Mouse (Mus musculus) erythroblast, adult 5-6 weeks (primary cell): ENCODE results near the gene Itk. TPM values are rescaled to one million over a fixed set of nuclear protein-coding genes. Genes with fewer than 3 reads are reported as not detected.

Source experiments
- ATAC-seq: replicated peaks from 2 replicates; pipeline ENCODE4 v1.8.0; 2016; ENCODE audit warnings: moderate number of reproducible peaks, mild to moderate bottlenecking, moderate TSS enrichment, inconsistent platforms; ENCODE audit not compliant: poor library complexity, low FRiP score, severe bottlenecking
- total RNA-seq, 2 experiments: library from RNA; stranded (forward) in 1 of 2; stranded (reverse) in 1 of 2; fragments of 150-400 nt in 1 of 2; fragments of 200-764, 138-1000 nt in 1 of 2; gene quantifications; 2 replicates each; pipeline versions ENCODE4 v1.2.3 to v1.2.4; 2015 to 2017; ENCODE audit warnings: low replicate concordance in 2 of 2

Gene Itk
- total RNA-seq, 2 experiments from 2014 or later: 1.5 TPM; not detected in 1

DNA sequence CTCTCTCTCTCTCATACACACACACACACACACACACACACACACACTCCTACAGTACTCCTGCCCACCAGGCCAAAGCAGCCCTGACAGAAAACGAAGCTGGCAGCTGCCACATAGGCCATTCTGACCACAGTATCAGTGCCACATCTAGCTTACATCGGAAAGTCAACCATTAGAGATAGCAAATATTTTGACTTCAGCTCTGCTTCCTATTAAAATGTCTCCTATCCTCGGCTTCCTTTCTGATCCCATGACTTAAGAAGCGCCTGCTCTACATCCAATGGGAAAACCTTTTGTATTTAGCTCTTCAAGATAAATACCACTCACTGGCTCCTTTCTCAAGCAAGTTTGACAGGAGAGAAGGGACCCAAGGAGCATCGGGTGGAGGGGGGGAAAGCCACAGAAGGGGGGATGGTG is 78.7 kb downstream of the Itk start:
- ATAC-seq: no peak

DNA sequence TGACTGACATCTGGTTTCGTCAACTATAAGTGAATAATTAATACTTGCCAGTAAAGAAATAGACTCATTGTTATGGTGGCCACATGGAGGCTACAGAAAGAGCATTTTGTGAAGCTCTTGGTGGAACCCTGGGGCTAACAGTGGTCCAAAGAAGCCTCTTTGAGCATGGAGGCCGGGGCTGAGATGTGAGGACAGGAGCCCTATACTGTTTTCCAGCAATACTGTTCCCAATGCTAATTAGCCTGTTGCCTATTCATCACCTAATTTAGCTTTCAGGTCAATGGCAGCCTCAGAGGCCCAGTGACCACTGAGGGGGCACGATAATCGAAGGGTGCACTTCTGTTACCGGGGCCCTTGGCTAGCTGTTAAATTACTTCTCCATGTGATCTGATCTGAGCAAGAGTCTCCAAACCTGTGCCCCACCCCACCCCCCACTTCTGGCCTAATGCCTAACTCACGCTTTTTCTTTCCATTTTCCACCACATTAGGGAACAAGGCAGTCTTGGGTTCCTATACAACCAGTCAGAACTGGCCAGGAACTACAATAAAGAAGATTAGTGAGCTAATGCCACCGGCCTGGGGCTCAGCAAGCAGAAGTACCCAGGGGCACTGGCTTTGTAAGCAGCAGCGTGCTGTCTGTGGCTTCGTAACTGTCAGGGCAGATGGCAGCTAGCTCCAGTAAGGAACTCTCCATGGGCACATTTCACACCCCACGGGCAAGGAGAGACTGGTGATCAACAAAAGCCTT is 79.3 kb downstream of the Itk start:
- ATAC-seq: no peak

DNA sequence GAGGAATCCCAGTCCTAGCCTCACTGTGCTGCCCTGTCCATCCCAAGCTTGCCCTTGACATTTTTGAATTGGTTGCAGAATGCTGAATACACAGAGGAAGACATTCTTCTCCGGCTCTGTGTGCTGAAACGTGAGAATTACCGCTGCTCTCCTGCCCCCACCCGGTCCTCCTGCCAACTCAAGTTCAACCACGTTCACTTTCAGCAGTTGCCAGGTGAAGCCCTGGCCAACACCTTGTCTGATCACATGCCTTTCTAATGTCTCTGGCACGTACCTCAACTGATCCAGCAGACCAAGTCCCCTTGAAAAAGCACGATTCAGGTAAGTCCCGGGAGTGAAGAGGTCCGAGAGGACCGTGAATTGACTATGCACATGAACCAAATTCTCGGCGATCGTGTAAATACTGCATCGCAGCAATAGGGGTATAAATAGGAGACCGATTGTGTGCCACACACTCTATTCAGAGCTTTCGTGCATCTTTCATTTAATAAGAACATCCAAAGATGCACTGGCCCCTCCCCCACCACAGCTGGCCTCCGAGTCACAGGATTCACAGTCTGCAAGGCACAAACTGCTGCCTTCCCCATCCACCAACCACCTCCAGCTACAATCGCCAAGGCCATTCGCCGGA is 80.1 kb downstream of the Itk start:
- no peak for ATAC-seq

DNA sequence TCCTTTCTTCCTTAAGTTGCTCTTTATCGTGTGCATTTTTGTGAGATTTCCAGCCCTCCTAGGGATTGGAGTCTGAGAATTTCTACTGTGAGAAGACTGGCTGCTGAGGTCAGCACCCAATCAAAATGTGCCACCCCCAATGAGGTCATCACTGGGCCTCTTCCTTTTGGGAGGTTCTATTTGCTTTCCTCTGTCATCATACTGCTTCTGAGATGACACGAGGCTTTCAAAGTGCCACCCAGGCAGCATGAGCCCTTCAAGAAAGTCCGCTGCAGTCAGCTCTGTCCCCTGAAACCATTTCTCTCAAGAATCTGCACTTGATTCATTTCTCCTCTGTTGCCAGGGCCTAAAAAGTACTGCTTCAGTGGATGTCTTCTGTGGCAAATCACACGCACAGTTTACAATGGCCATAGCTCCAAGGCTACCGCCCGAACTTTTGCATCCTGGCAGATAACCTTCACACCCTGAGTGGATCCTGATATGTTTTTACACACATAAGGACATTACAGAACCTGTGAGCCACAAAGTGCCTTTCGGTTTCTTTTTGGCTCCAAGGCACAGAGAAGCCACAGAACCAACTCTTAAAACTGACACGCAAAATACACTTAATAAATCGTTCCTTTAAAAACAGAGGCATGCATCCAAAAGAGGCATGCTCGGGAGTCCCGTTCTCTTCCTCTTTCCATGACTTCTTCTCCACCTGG is 80.9 kb downstream of the Itk start:
- no peak for ATAC-seq

DNA sequence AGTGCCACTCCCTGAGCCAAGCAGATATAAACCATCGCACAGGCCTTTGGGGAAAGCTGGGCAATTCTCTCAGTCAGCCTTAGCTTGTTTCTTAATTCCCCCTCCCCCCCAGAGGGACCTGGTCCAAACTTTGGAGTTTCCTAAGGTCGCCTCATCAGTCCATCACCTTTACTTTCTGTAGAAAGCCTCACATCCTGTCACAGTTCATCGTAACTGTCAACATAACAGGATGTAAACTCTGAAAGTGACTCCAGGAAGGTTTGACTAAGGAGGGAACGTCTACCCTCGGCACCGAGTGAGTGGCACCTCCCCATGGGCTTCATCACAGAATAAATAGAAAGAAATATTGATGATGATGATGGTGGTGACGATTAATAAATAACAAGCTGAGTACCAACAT is 81.5 kb downstream of the Itk start:
- ATAC-seq: no peak

DNA sequence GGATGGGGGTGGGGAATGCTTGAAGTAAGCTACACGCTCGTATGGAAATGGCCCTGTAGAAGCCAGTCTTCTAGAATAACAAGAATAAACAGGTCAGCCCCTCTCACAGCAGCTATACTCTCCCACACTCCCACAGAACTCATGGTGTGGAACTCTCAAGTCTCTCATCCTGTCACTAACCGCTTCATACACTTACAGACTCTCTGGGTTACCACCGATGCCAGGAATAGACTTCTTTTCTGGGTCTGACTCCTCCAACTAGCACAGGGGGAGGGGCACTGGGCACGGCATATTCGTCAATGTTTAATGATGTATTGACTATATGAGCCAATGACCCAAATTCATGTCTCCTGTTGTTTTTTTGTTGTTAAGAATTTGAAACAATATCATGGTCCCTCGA is 82.5 kb downstream of the Itk start:
- ATAC-seq: no peak

DNA sequence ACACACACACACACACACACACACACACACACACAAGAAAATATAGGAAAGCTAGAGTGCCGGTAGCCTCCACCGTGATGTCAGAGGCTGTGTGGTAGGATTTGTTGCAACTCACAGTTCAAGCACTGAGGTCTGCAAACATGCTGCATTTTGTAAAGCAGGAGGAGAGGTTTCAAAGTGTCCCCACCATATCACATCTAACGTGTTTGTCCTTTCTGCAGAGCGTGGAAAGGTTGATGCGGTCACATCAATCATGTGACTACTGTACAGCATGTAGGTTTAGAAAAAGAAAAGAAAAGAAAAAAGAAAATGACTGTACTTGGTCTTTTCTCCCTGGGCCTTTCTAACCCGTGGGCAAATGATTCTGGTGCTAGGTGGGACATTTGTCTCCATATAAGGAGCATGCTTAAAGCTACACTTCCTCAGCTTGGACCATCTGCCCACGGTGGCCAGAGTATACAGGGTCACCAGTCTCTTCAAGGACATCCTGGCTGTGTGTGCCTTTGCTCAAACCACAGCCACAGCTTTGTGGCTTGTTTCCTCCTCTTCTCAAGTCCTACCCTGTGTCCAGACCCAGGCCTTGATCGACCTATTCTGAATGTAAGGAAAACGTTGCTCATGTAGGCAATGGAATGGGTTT is 83.3 kb downstream of the Itk start:
- ATAC-seq: no peak

DNA sequence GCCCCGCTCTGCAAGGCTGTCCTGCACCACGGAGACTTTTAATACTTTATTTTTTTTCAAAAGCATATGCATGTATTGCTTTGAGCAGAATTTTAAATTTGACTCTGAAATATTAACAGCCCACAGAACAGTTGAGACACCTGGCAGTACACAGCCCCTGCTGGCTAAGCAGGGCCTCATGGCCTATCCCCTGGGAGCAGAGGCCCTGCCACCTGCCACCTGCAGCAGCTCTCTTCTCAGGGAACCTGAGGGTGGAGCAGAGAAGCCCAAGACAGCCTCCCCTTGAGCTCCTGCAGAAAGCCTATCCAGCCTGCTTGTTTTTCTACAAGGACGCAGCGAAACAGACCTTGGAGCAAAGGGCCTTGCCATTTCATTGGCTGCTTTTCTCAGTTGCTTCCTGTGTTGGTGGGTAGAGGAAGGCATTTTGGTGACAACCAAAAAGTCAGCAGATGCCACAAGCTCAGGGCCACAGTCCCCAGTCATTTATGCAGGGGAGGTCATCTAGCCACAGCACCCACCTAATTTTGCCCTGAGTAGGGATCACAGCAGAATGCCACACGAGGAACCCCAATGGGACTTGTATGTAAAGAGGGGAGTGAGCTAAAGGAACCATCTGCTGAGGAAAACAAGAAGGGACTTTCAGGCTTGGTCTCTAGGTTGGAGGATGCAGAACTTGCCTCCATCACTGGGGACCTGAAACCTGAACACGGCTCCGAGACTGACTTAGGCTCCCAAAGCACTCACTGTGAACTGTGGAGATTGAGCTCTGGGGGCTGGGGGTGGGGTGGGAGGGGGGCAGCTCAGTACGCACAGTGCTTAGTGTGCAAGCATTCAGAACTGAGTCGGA is 84.2 kb downstream of the Itk start:
- ATAC-seq: no peak

DNA sequence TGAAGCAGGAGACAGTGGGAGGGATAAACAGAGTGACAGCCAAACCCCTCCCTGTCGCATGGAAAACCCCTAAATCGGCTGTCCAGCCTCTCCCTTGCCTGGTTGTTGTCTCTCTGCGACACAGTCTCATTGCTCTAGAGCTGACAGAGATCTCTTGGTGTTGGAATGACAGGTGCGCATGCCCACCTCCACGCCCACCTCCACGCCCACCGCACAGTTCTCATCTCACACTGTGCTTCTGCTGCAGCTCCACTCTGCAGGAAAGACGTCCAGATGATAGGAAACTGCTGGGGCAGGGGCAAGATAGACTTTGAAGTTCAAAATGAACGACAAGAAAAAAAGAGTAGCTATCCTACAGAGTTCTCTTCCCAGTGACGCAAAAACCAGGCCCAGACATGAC is 85.2 kb downstream of the Itk start:
- ATAC-seq: no peak

DNA sequence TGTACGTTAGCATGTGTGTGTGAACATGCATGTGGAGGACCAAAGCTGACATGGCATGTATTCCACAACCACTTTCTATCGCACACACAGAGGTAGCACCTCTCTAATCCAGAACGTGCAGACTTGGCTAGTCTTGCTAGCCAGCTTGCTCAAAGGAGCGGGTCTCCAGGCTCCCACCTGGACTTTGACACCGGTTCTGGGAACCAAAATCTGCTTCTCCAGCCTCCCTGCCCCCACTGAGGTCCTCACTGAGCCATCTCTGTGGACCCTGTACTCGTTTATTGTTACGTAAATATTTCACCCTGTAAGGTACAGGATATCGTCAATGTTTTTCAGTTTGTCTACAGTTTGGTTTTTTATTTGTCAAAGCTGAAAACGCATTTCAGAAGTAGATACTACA is 86.8 kb downstream of the Itk start:
- no peak for ATAC-seq

DNA sequence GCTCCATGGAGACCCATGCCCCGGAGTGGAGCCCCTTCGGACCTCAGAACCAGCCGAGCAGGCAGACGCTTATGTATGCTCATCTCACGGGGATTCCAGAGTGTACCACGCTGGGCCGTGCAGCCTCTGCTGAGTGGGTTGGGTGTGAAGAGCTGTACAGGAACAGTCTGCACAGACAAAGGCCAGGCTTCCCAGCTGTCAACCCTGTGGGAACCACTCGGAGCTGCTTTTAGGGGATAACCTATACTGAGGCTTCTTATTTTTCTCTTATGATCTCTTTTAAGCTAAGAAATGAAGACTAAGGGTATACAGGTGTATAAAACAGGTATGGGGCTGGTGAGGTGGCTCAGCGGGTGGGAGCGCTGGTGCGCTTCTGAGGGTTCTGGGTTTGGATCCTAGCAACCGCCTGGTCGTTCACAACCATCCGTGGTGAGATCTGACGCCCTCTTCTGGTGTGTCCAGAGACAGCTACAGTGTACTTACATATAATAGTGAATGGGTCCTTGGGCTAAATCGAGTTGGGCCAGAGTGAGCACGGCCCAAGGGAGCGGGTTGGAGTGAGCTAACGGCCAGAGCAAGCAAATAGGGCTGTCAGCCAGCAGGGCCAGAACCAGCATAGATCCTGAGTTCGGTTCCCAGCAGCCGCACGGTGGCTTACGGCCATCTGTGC is 87.6 kb downstream of the Itk start:
- ATAC-seq: no peak

DNA sequence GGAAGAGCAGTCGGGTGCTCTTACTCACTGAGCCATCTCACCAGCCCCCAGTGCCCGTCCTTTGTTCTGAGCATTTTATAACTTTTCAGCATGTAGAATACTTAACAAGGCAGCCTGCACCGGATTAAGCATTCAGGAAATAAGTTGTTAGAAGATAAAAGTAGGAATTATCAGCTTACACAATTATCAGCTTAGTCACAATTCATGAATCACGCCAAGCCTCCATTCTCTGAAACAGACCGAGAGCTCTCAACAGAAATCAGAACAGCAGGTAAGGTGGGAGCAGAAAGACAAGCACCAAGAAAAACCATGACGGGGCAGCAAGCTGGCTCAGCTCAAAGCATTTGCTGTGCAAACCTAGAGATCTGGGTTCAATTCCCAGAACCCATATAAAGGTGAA is 89.4 kb downstream of the Itk start:
- ATAC-seq: no peak

DNA sequence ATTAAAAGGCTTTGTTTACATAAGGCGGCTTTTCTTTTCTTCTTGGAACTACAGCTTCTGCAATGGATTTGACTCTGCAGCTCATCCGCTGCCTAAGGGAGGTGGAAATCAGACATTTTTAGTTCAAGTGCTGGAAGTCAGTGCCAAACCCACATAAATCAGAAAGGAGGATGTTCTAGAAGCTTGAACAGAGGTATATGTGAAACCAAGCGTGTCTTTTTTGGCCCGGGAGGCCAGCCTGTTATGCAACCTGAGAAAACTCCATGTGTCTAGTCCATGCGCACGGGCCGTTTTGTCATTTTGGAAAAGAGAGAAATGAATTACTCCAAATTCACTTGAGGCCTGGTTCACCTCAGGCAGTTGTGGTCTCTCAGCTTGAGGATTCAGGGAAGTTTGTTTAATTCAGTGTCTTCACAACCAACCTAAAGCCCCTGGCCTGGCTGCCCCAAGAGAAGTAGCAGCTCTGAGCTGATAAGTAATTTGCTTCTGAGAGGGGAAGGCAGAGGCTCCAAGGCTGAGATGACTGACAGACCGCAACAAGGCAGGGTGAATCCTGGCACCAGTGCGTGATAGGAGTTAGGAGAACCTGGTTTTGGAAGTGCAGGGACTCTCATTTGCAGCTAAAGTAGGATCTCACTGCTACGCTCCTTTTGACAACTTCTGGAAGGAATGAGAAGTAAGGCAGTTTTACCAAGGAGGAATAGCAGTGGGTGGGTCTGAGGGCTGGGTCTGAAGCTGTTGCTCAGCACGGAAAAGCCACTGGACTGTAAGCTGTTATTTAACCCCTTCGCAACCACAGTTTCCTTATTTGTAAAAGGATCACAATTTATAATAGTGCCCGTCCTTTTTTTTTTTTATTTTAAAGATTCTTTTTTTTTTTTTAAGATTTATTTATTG is 90.2 kb downstream of the Itk start:
- no peak for ATAC-seq

DNA sequence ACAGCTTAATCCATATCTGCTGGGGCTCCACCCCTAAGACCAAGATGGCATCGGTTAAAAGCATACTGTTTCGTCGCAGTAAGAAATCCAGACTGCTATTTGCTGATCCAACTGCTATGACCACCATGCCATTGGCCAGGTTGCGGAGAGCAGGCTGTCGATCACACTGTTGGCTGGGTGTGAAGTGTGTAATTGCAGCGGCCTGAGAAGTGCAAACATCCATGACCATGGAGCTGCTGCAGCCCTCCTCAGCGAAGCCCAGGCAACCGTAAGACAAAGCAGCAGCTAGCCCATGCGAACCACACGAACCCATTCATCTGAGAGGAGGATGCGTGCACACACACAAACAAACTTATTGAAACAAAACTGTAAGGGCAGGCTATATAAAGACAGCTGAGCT is 94.9 kb downstream of the Itk start:
- no peak for ATAC-seq

DNA sequence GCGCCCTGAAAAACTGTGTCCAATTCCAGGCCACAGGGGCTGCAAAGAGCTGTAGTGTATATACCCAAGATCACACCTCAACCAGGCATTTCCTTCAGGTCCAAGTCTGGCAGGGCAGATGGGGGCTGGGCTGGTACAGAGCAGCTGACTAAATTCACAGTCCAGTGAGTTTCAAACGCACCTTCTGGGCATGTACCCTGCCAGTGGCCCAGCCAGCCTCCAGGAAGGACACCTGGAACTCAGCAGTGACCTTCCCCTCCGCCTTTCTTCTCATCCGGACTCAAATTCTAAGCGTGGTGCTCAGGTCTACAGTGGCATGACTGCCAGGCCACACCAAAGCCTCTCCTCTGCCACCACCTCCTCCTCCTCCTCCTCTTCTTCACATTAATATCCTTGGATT is 95.8 kb downstream of the Itk start:
- no peak for ATAC-seq

DNA sequence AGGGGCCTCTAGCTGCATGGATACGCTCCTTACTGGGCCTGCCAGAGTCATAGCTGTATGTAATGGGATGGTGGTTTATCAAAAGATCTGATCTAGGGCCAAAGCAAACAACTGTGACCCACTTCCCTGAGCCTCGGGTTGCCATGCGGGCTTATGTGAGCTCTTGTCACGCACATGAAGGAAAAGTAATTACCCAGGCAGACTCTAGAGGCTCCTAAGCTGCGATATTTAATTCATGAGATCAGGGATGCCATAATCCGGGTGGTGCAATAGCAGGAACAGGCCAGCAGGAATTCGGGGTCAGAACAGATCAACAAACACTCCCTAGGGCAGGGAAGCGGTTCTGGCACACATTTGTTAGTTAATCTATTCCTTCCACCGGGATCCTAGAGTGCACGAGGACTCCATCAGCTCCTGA is 98.3 kb downstream of the Itk start:
- ATAC-seq: no peak

DNA sequence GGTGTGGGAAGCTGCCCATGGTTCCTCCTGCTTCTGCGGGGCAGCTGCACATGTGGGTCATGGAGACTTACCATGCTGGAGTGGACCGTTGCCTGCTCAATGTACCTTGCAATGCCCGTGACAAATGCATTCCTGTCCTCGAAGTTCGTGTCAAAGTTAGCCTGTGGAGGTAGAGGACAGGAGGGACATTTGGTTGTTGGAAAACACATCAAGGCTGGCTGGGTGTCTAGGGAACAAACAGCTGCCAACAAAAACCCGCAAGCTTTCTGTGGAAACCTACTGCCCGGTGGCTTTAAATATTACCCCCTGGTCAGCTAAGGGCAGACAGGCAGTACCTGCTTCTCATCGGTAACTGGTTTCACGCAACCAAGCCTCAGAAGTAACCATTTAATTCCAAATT is 99.8 kb downstream of the Itk start:
- ATAC-seq: no peak

DNA sequence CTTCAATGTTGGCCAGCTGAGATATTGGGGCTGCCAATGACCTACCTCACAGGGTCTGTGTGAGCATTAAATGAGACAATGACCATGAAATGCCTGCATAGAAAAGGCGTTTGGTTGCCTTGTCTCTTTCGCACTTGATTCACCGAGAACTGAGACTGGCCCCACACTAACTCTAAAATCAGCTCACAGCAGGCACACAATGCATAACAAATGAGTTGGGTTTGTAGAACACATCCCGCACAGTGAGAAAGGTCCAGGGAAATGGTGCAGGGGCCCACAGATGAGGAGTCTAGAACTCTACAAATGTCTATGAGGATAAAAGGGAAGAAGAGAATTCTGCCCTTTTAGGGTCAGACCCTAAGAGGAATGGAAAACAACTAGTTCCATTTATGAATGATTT is 100.3 kb downstream of the Itk start:
- ATAC-seq: no peak
